Mouse (Mus musculus): ENCODE results near the gene Cdk5rap1. TPM values are rescaled to one million over a fixed set of nuclear protein-coding genes. Genes with fewer than 3 reads are reported as not detected.
"Not testable (repeated sequence)": the region's sequence is repeated elsewhere in the genome, so short reads cannot be mapped to it uniquely, and the experiment has no call there.

Cdk5rap1 gene
- total RNA-seq, 2 experiments from 2014 or later = 14.4 to 19.7 TPM

GRCm38 (mm10) chr2:154374807-154375601 lies 2.2 kb upstream of the Cdk5rap1 start:
- peak; percentile 72 for DNase-seq

DNA sequence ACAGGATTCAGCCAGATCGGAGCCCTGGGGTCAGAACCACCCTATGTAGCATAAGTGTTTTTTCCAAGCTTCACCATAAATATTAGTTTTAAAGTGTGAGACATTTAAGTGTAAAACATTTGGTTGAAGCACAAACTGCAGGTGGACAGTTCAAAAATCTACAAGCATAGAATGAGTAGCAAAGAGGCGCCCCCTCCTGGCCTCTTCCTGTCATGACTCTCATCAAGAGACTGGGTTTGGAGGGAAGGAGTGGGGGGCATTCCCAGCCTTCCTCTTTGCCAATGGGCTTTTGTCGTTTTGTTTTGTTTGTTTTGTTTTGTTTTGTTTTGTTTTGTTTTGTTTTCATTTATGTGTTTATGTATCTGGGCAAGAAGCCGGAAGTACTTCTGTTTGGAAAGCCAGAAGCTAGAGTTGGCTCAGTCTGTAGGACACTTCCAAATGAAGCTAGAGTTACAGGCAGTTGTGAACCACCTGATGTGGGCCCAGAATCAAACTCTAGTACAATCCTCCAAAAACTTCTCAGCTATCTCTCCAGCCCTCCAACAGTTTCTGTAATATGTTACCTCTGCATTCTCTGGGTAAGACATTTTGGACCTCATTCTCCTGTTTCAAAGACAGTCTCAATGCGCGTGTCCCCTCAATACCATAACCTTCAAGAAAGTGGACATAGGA lies 1.3 kb upstream of the Cdk5rap1 start:
- DNase-seq = peak; percentile 73

DNA sequence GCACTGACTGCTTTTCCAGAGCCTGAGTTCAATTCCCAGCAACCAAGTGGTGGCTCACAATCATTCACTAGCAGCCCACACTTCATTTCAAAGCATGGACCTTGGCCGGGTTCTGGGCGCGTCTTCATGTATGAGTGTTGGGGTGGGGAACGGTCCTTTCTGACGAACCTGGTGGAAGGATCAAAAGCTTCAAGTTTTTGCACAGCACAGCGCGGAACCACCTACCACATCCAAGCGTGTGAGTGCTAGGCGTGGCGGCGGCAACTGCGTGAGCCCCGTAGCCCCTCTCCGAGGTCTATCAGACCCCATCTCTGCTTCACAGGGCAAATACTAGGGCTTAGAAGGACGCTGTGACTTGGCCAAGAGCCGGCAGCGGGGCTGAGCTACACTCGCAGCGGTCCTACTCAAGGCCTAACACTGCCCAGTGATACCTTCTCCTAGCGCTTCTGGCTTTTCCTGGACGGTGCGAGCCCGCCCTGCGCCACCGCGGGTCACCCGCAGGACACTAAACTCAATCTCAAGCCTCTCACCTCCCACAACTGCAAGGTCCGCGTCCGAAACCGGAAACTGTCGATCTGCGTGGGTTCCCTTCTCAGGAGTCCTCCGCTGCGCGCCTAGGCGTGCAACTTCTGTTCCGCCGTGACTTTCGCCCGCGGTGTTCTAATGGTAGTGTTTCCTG lies 520 bp downstream of the Cdk5rap1 start:
- peak; percentile 92 for DNase-seq

GRCm38 (mm10) chr2:154367510-154367909 lies 5.3 kb downstream of the Cdk5rap1 start:
- DNase-seq = no peak

DNA sequence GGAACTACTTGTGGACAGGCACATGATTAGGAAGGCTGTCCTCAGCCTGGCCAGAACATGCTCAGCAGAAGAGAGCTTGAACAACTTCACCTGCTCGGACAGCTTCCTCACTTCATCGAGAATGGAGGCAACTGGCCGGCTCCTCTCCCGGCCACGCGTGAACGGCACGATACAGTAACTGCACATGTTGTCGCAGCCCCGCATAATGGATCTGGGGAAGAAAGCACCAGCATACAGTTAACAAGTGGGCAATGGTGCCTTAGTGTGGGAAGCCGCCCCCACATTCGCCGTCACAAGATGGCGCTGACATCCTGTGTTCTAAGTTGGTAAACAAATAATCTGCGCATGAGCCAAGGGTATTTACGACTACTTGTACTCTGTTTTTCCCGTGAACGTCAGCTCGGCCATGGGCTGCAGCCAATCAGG lies 18.8 kb downstream of the Cdk5rap1 start:
- DNase-seq = not testable (repeated sequence)

DNA sequence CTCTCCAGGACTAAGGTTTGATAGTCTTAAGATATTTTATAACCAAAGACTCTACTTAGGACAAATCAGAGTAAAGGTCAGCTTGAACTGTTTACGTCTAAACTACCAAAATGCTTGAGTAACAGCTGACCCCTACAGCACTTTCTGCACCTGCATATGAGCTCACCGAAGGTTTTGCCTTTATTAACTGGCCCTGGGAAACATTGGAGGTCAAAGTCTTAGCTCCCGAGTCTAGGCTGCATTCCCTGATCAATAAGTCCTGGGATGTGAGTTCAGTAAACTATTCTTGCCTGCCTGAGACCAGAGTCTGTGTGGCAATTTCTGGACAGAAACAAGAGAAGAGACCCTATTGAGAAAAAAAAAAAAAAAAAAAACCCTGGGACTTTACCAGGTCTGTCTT lies 24.7 kb downstream of the Cdk5rap1 start:
- no peak for DNase-seq

DNA sequence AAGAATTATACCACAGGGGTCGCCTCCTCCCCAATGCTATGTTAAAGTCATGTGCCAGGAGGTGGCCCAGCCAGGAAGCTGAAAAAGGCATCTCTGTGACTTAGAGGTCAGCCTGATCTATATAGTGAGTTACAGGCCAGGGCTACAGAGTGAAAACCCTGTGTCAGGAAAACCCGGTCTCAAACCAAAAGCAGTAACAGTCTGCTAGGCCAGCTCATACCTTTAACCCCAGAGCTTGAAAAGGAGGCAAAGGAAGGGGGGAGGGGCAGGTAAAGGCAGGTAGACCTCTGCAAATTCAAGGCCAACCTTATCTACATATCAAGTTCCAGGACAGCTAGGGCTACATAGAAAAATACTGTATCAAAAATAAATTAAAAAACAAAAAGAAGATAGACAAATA lies 33.5 kb downstream of the Cdk5rap1 start:
- DNase-seq = no peak

GRCm38 (mm10) chr2:154338161-154338560 lies 34.6 kb downstream of the Cdk5rap1 start:
- no peak for DNase-seq

DNA sequence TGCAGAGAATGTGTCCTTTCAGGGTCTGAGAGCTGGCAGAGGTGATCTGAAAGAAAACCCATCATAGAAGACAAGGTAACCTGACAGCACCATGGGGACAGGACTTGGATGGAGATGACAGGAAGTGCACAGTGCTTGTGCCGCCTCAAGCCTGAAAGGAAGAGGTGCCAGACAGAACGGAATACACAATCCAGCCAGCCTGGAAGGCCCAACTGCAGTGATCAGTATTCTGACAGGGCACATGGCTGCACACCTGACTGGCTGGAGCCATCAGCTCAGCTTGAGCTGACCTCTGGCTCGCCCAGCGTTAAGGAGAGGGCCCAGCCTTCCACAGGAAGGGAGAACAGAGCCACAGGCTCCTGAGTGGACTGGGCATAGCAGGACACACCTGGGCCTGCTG lies 37.2 kb downstream of the Cdk5rap1 start:
- DNase-seq = no peak

- DNase-seq = no peak
Measured at GRCm38 (mm10) chr2:154326852-154327251, 46.0 kb downstream of the Cdk5rap1 start.

GRCm38 (mm10) chr2:154313771-154314170 lies 59.0 kb downstream of the Cdk5rap1 start:
- DNase-seq = not testable (repeated sequence)

- not testable (repeated sequence) for DNase-seq
Measured at GRCm38 (mm10) chr2:154306927-154307326, 65.9 kb downstream of the Cdk5rap1 start, which contains the start of gene Bpifb9b. Gene Bpifb9b, plus strand, starts transcription at chr2:154307227.

GRCm38 (mm10) chr2:154304604-154305003 lies 68.2 kb downstream of the Cdk5rap1 start:
- not testable (repeated sequence) for DNase-seq

DNA sequence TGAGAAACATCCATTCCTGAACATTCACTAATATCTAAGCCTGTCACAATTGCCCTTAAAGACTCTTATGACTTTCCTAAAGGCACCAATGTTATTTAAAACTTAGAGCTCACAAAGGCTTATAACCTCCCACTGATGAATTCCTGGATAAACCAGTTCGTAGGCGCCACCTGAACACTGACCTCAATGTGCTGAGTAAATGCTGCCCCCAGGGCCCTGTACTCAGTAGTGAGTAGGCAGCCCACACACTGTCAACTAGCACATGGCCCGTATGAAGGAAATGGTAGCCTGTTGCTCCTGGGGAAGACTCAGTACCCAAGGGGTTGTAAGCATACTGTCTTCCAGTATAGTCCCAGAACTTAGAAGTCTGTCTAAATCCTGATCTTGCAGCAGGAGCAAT lies 71.0 kb downstream of the Cdk5rap1 start:
- no peak for DNase-seq

- peak; percentile 87 for DNase-seq
Measured at GRCm38 (mm10) chr2:154300496-154300895, 72.3 kb downstream of the Cdk5rap1 start.

- peak; percentile 67 for DNase-seq
Measured at GRCm38 (mm10) chr2:154294746-154295145, 78.1 kb downstream of the Cdk5rap1 start.

- DNase-seq = no peak
Measured at GRCm38 (mm10) chr2:154292833-154293232, 80.0 kb downstream of the Cdk5rap1 start.

DNA sequence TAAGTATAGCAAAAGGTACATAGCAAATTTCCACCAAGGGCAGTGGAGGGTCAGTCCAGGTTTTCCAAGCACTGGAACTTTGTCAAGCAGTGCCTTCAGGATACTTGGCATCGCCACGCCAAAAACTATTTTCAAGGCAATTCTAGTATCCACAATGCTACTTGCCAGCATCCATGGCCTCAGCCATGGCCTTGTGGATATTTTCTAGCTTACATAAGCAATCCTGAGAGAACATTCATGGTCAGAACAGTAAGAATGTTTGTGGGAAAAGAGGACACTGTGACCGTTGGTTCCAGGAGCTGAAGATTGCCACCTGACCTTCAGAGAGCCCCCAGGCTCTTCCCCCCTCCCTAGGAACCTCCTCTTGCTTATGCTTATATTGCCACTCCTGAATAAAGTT lies 80.9 kb downstream of the Cdk5rap1 start:
- peak; percentile 25 for DNase-seq

Measured in adrenal gland, postnatal 10 days (tissue).